Mouse (Mus musculus): ENCODE measurements at regions not wholly inside any gene's neighbourhood (a gene's known extent, or its start where the extent isn't known, plus 50 kb on each side); places are given as distances from the start of the nearest gene placed in this dataset.

- DNase-seq (ENCODE audit: low spot score in 2 of 2) = no peak
Measured at GRCm38 (mm10) chr3:70957470-70957869, 950.1 kb downstream of the Otol1 start.

- DNase-seq (ENCODE audit: low spot score in 2 of 2) = no peak
Measured at GRCm38 (mm10) chr3:70962498-70962897, 955.1 kb downstream of the Otol1 start.

GRCm38 (mm10) chr3:70976945-70977344 lies 969.5 kb downstream of the Otol1 start:
- DNase-seq (ENCODE audit: low spot score in 2 of 2) = no peak

GRCm38 (mm10) chr3:70990916-70991315 lies 983.5 kb downstream of the Otol1 start:
- no peak for DNase-seq (ENCODE audit: low spot score in 2 of 2)

- DNase-seq (ENCODE audit: low spot score in 2 of 2) = peak in 1 of 2 experiments; percentile 17
Measured at GRCm38 (mm10) chr3:71003052-71003451, 995.6 kb downstream of the Otol1 start.

Measured in gastrocnemius, postnatal 4 days (tissue).